Mouse (Mus musculus) intestine, postnatal 0 days (tissue): ENCODE measurements around the gene Tsks. TPM values are rescaled to one million over a fixed set of nuclear protein-coding genes. Genes with fewer than 3 reads are reported as not detected.

ENCODE experiments used
- ATAC-seq: fragments of 200-750 bp; cut with Nextera tagmentation; 2 replicates; pipeline ENCODE4 v1.8.0; 2017; ENCODE audit warnings: mild to moderate bottlenecking, moderate TSS enrichment, moderate library complexity
- H3K27ac ChIP-seq: fragments of 300-500 bp; sonication (generic); 2 replicates; pipeline ENCODE4 v1.5.1; 2014; ENCODE audit warnings: mild to moderate bottlenecking, low read depth, low read length, moderate library complexity
- H3K27me3 ChIP-seq: fragments of 300-500 bp; sonication (generic); replicated peaks from 2 replicates; pipeline ENCODE4 v1.6.1; 2014; ENCODE audit warnings: low read length, mixed read lengths; ENCODE audit not compliant: control insufficient read depth, insufficient read depth
- H3K36me3 ChIP-seq: fragments of 300-500 bp; sonication (generic); 2 replicates; pipeline ENCODE4 v1.6.1; 2014; ENCODE audit warnings: mild to moderate bottlenecking, moderate library complexity; ENCODE audit not compliant: control insufficient read depth, insufficient read depth
- H3K4me1 ChIP-seq: fragments of 300-500 bp; sonication (generic); replicated peaks from 2 replicates; pipeline ENCODE4 v1.6.1; 2014; ENCODE audit warnings: antibody characterized with exemption, low read length, mixed read lengths; ENCODE audit not compliant: control insufficient read depth, insufficient read depth
- H3K4me2 ChIP-seq: fragments of 300-500 bp; sonication (generic); replicated peaks from 2 replicates; pipeline ENCODE4 v1.6.1; 2014; ENCODE audit warnings: low read depth, mild to moderate bottlenecking, moderate library complexity
- H3K4me3 ChIP-seq: fragments of 300-500 bp; sonication (generic); 2 replicates; pipeline ENCODE4 v1.5.1; 2014; ENCODE audit warnings: low read depth, low read length
- H3K9ac ChIP-seq: fragments of 300-500 bp; sonication (generic); 2 replicates; pipeline ENCODE4 v1.6.1; 2014; ENCODE audit warnings: mild to moderate bottlenecking, low read depth, low read length
- H3K9me3 ChIP-seq: fragments of 300-500 bp; sonication (generic); 2 replicates; pipeline ENCODE4 v1.6.1; 2016; ENCODE audit warnings: mixed run types; ENCODE audit not compliant: control insufficient read depth
- CTCF ChIP-seq: sonication (generic); IDR thresholded peaks from 2 replicates; pipeline ENCODE4 v1.5.1; 2016; ENCODE audit warnings: low read depth, mild to moderate bottlenecking, control low read depth, antibody characterized with exemption, moderate library complexity
- WGBS: fragments of 180-500 bp; shearing (Covaris S2); extraction: QIAGEN DNeasy Blood & Tissue Kit; methylation state at CpG from one replicate; pipeline ENCODE4 v1.1.7; 2014; 5-methylcytosine and 5-hydroxymethylcytosine counted together
- polyA plus RNA-seq: library from polyadenylated mRNA; unstranded; fragments of >200 nt; fragmentation: Nextera tagmentation; extraction: Ambion mirVana; gene quantifications from 2 replicates; pipeline ENCODE4 v1.2.1, GENCODE M21; 2015

The Tsks gene
- polyA plus RNA-seq, 1 experiment from 2014 or later = 0.13 TPM

GRCm38 (mm10) chr7:44959281-44959680 is 16.3 kb downstream of the Tsks start:
- no peak for TF ChIP-seq CTCF
- Histone ChIP-seq H3K36me3 (peaks cover 7% of the 10 kb centered on the region; the same call in 1 of the 2 replicates), H3K4me1 (no peaks in the 10 kb centered on the region), H3K9ac (no peak overlapping the region), H3K27ac (no peak overlapping the region), H3K9me3 (no peaks in the 10 kb centered on the region), H3K4me2 (no peak overlapping the region), H3K4me3 (no peak overlapping the region), H3K27me3 (no peaks in the 10 kb centered on the region)
- no peak for ATAC-seq
- 75% methylated on average over 8 of the region's 8 CpGs for WGBS

- Histone ChIP-seq H3K9ac (no peak overlapping the region), H3K27ac (no peak overlapping the region), H3K27me3 (no peaks in the 10 kb centered on the region), H3K4me1 (no peaks in the 10 kb centered on the region), H3K4me2 (no peak overlapping the region), H3K4me3 (no peak overlapping the region), H3K9me3 (no peaks in the 10 kb centered on the region), H3K36me3 (peaks cover 7% of the 10 kb centered on the region; the same call in 1 of the 2 replicates)
- 81% methylated on average over 10 of the region's 10 CpGs for WGBS
- no peak for TF ChIP-seq CTCF
- ATAC-seq = no peak
Measured at GRCm38 (mm10) chr7:44959874-44960511, 17.0 kb downstream of the Tsks start.

GRCm38 (mm10) chr7:44960512-44960910 is 17.5 kb downstream of the Tsks start:
- Histone ChIP-seq H3K27me3 (no peaks in the 10 kb centered on the region), H3K9me3 (no peaks in the 10 kb centered on the region), H3K27ac (no peak overlapping the region), H3K4me3 (no peak overlapping the region), H3K4me1 (no peaks in the 10 kb centered on the region), H3K4me2 (no peak overlapping the region), H3K36me3 (peaks cover 7% of the 10 kb centered on the region; the same call in 1 of the 2 replicates), H3K9ac (no peak overlapping the region)
- no peak for TF ChIP-seq CTCF
- WGBS = 89% methylated on average over 13 of the region's 13 CpGs
- no peak for ATAC-seq

- Histone ChIP-seq H3K4me1 (no peaks in the 10 kb centered on the region), H3K27ac (no peak overlapping the region), H3K36me3 (peaks cover 7% of the 10 kb centered on the region; the same call in 1 of the 2 replicates), H3K27me3 (no peaks in the 10 kb centered on the region), H3K9me3 (no peaks in the 10 kb centered on the region), H3K9ac (no peak overlapping the region), H3K4me3 (no peak overlapping the region), H3K4me2 (no peak overlapping the region)
- WGBS = 50% methylated on average over 8 of the region's 8 CpGs
- no peak for ATAC-seq
- TF ChIP-seq CTCF = no peak
Measured at GRCm38 (mm10) chr7:44962337-44962736, 19.3 kb downstream of the Tsks start.

GRCm38 (mm10) chr7:44962831-44963230 is 19.8 kb downstream of the Tsks start:
- WGBS = 88% methylated on average over 5 of the region's 5 CpGs
- no peak for TF ChIP-seq CTCF
- Histone ChIP-seq H3K4me2 (no peak overlapping the region), H3K4me3 (no peak overlapping the region), H3K36me3 (peaks cover 7% of the 10 kb centered on the region; the same call in 1 of the 2 replicates), H3K27me3 (no peaks in the 10 kb centered on the region), H3K27ac (no peak overlapping the region), H3K9ac (no peak overlapping the region), H3K9me3 (no peaks in the 10 kb centered on the region), H3K4me1 (no peaks in the 10 kb centered on the region)
- no peak for ATAC-seq

- WGBS = 93% methylated on average over 13 of the region's 13 CpGs
- no peaks in the 10 kb centered on the region for H3K9me3 ChIP-seq
Measured at GRCm38 (mm10) chr7:44964990-44965389, 22.0 kb downstream of the Tsks start.

More at GRCm38 (mm10) chr7:44964990-44965389, 22.0 kb downstream of the Tsks start:
- H3K9ac ChIP-seq = no peak overlapping the region
- no peaks in the 10 kb centered on the region for H3K27me3 ChIP-seq
- H3K4me3 ChIP-seq = no peak overlapping the region
- H3K4me1 ChIP-seq = no peaks in the 10 kb centered on the region
- no peak overlapping the region for H3K4me2 ChIP-seq
- peaks cover 7% of the 10 kb centered on the region; the same call in 1 of the 2 replicates for H3K36me3 ChIP-seq
- ATAC-seq = no peak
- no peak for TF ChIP-seq CTCF
- H3K27ac ChIP-seq = no peak overlapping the region
